Mouse (Mus musculus) cortical plate, adult 2 months (tissue): ENCODE data around the gene Zbtb38.

ENCODE experiments used
- CTCF ChIP-seq: fragments of 200-500 bp; IDR thresholded peaks from 2 replicates; pipeline ENCODE4 v1.5.1; 2011; ENCODE audit warnings: mild to moderate bottlenecking, control low read depth, low read length; ENCODE audit not compliant: insufficient read depth; ENCODE audit errors: extremely low read depth
- POLR2A ChIP-seq: fragments of 200-500 bp; IDR thresholded peaks from 2 replicates; pipeline ENCODE4 v1.6.1; 2011; ENCODE audit warnings: mild to moderate bottlenecking, low read length, control low read depth; ENCODE audit not compliant: insufficient read depth; ENCODE audit errors: extremely low read depth

DNA sequence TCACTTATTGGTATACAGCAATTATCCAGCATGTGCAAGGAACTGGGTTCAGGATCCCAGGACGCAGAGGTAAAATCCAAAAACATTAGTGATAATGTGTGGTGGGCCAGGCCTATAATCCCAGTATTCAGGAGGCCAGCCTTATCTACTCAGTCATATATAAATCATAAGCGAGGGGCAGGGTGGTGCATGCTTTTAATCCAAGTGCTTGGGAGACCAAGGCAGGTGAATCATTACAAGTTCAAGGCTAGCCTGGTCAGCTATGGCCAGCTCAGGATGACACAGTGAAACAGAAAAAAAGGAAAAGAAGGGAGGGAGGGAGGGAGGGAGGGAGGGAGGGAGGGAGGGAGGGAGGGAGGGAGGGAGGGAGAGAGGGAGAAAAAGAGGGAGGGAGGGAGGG is 42.0 kb upstream of the Zbtb38 start:
- TF ChIP-seq POLR2A (no peak), CTCF (no peak)
